Mouse (Mus musculus): ENCODE results near the gene Ankrd53.
A peak's percentile ranks its signal among the peaks of the same experiment; 100 is the strongest.

The Ankrd53 gene

GRCm38 (mm10) chr6:83762344-83762743 lies at the start of gene Ankrd53:
Gene Ankrd53 (plus strand): TSS chr6:83762644.
- DNase-seq (ENCODE audit: inconsistent ontology term): no peak

- no peak for DNase-seq (ENCODE audit: inconsistent ontology term)
Measured at GRCm38 (mm10) chr6:83713271-83714136, 48.9 kb upstream of the Ankrd53 start.

- peak; percentile 63 for DNase-seq (ENCODE audit: inconsistent ontology term)
Measured at GRCm38 (mm10) chr6:83714221-83715123, 48.0 kb upstream of the Ankrd53 start.

- peak; percentile 40 for DNase-seq (ENCODE audit: inconsistent ontology term)
Measured at GRCm38 (mm10) chr6:83715461-83716196, 46.8 kb upstream of the Ankrd53 start.

- no peak for DNase-seq (ENCODE audit: inconsistent ontology term)
Measured at GRCm38 (mm10) chr6:83717026-83717425, 45.4 kb upstream of the Ankrd53 start.

- no peak for DNase-seq (ENCODE audit: inconsistent ontology term)
Measured at GRCm38 (mm10) chr6:83722526-83722925, 39.9 kb upstream of the Ankrd53 start.

GRCm38 (mm10) chr6:83727178-83727577 lies 35.3 kb upstream of the Ankrd53 start:
- no peak for DNase-seq (ENCODE audit: inconsistent ontology term)

GRCm38 (mm10) chr6:83728488-83728887 lies 34.0 kb upstream of the Ankrd53 start:
- DNase-seq (ENCODE audit: inconsistent ontology term): no peak

GRCm38 (mm10) chr6:83729350-83729970 lies 33.0 kb upstream of the Ankrd53 start:
- DNase-seq (ENCODE audit: inconsistent ontology term): no peak

GRCm38 (mm10) chr6:83731128-83731527 lies 31.3 kb upstream of the Ankrd53 start:
- DNase-seq (ENCODE audit: inconsistent ontology term): peak; percentile 66

- DNase-seq (ENCODE audit: inconsistent ontology term): no peak
Measured at GRCm38 (mm10) chr6:83737311-83737710, 25.1 kb upstream of the Ankrd53 start.

GRCm38 (mm10) chr6:83738596-83738995 lies 23.8 kb upstream of the Ankrd53 start:
- no peak for DNase-seq (ENCODE audit: inconsistent ontology term)

GRCm38 (mm10) chr6:83742761-83743160 lies 19.7 kb upstream of the Ankrd53 start, which contains the start of gene Atp6v1b1:
Gene Atp6v1b1 (plus strand): TSS chr6:83742990.
- DNase-seq (ENCODE audit: inconsistent ontology term): no peak

GRCm38 (mm10) chr6:83743212-83743611 lies 19.2 kb upstream of the Ankrd53 start:
- DNase-seq (ENCODE audit: inconsistent ontology term): no peak

- DNase-seq (ENCODE audit: inconsistent ontology term): no peak
Measured at GRCm38 (mm10) chr6:83744126-83744525, 18.3 kb upstream of the Ankrd53 start.

GRCm38 (mm10) chr6:83744557-83744956 lies 17.9 kb upstream of the Ankrd53 start:
- DNase-seq (ENCODE audit: inconsistent ontology term): no peak

GRCm38 (mm10) chr6:83745466-83745865 lies 17.0 kb upstream of the Ankrd53 start:
- no peak for DNase-seq (ENCODE audit: inconsistent ontology term)

GRCm38 (mm10) chr6:83749286-83749685 lies 13.2 kb upstream of the Ankrd53 start:
- DNase-seq (ENCODE audit: inconsistent ontology term): no peak

- DNase-seq (ENCODE audit: inconsistent ontology term): peak; percentile 41
Measured at GRCm38 (mm10) chr6:83750171-83750684, 12.2 kb upstream of the Ankrd53 start.

- DNase-seq (ENCODE audit: inconsistent ontology term): no peak
Measured at GRCm38 (mm10) chr6:83756051-83756450, 6.4 kb upstream of the Ankrd53 start.

GRCm38 (mm10) chr6:83762880-83763431 lies 512 bp downstream of the Ankrd53 start:
- DNase-seq (ENCODE audit: inconsistent ontology term): peak; percentile 61
